Mouse (Mus musculus) testis, adult 2 months (tissue): ENCODE measurements at regions not wholly inside any gene's neighbourhood (a gene's known extent, or its start where the extent isn't known, plus 50 kb on each side); places are given as distances from the start of the nearest gene placed in this dataset.

Experiments used
- CTCF ChIP-seq: fragments of 200-500 bp; IDR thresholded peaks from 2 replicates; pipeline ENCODE4 v1.5.1; 2012; ENCODE audit warnings: low read depth, mild to moderate bottlenecking, inconsistent platforms, low read length, moderate library complexity; ENCODE audit not compliant: control insufficient read depth, insufficient read depth, insufficient replicate concordance
- POLR2A ChIP-seq: fragments of 200-500 bp; IDR thresholded peaks from 2 replicates; pipeline ENCODE4 v1.6.1; 2012; ENCODE audit warnings: low read depth, mild to moderate bottlenecking, inconsistent platforms, low read length, moderate library complexity; ENCODE audit not compliant: control insufficient read depth

DNA sequence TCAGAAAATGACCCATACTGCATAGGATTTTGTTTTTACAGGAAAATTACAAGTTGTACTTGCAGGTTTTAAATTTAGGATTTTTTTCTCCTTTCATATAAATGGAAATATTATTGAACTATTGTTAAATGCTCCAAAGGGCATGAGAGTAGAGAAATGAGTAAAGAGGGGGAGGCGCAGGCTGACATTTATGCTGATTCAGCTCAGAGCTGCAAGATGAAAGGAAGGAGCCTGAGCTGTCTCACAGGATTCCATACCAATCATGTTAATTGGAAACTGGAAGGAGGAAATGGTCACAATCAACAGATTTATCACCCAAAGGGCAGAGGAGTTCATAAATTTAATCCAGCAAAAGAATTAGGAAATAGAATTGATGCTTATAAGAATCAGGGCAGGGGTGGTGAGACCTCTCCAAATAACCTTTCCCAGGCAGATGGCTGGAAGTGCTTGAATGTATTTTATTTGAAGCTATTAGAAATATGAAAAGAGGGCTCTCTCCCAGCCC lies 1046.2 kb upstream of the Lrrc6 start:
- TF ChIP-seq CTCF: no peak
- no peak for TF ChIP-seq POLR2A
